Mouse (Mus musculus) left cerebral cortex, postnatal 10 days (tissue): ENCODE measurements at regions not wholly inside any gene's neighbourhood (a gene's known extent, or its start where the extent isn't known, plus 50 kb on each side); places are given as distances from the start of the nearest gene placed in this dataset.

Experiments
- DNase-seq, 2 experiments: peaks; one replicate each; pipeline ENCODE4 v3.0.0; 2021 to 2022; ENCODE audit warnings: low spot score in 2 of 2, mixed read lengths in 1 of 2; ENCODE audit errors: extremely low spot score in 1 of 2
- intact Hi-C: fragments of 180-260 bp; cut with DNase I; formaldehyde crosslinking; loops from one replicate; pipeline ENCODE4 v1.15.1; 2025

DNA sequence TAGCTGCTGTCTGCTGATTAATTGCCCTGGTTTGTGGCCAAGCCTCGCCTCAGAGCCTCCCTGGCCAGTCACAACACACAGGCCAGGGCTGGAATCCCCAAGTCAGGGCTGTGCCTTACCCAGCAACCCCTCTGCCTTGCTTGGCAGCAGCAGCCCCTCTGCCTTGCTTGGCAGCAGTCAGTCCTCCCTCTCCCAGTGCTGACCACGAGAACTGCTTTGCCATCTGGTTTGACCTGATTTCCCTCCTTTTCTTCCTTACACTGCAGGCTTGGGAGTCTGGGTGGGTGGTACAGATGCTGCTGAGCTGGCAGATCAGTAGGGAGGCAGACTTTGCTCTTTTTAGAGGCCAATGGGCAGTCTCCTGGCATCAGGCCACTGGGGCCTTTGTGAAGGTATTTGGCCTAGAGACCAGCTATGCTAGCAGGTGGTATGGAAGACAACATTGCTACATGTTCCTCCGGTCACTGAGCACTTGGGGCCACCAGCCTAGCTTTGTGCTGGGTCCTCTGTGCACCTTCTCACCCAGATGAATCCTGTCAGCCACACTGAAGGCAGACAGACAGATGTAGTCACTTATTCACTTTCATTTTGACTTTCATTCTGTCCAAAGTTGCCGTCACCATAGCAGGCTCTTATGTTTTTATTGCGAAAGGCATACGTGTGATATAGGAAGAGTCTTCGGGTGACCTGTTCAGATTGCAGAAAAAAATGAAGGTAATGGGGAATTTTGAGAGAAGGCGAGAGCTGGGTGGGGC is 64.4 kb upstream of the Cpeb4 start:
- peak; percentile 59 to 67 for DNase-seq
- intact Hi-C loops: no loop called here

DNA sequence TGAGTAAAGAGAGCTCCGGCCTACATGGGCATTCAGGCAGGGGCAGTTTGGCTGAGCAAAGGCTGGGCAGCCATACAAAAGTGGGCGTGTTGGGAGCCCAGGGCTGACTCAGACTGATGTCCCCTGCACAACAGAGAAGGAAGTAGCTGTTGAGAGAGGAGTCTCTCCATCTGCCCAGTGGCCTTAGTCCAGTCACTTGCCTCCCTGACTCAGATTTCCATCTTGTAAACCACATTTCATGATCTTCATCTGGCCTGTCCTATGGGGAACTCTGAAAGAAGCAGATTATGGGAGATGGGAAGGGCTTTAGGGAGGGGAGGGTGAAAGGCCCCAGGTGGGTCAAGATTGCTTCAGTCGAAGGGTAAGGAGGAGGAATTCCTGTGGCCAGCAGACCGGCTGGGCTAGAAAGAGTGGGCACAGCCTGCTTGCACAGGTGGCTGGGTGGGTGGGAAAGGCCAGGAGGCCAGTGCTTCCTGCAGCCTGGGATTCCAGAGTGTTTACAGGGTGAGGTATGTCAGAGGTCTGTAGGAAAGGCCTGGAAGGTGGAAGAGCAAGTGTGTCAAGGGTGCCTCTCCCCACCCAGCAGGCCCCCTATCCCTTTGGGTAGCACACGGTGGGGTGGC is 63.7 kb upstream of the Cpeb4 start:
- intact Hi-C loops: no loop called here
- no peak for DNase-seq

DNA sequence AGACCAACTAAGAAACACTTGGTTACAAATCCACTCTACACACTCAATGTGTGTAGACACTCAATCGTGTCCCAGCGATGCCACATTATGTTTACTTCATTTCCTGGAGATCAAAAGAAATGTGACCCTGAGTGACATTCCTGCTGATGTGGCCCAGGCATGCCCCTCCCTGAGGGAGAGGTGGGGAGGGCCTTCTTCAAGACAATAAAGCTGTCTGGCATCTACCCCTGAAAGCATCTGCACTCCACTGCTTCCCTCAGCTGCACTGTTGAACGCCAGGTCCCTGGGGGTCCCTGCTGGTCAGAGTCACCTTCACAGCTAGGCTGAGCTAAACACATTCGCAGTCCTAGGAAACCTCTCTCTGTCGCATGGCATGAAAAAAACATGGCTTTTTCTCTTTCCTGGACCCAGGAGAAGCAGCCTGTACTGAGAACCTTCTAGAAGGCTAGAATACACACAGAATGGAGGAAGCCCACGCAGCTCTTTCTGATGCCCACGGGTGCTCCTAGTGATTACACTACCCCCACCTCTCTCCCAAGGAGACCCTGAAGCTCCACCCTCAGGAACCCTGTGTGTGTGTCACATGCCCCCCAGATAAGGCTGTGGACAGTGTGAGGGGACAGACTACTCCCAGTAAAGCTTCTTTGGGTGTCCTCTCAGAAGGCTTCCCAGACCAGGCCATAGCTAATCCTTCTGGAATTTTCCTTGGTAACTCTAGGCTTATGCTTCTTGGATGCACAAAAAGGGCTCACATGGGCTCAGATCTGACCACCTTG is 61.8 kb upstream of the Cpeb4 start:
- DNase-seq: no peak
- intact Hi-C loops: no loop called here

DNA sequence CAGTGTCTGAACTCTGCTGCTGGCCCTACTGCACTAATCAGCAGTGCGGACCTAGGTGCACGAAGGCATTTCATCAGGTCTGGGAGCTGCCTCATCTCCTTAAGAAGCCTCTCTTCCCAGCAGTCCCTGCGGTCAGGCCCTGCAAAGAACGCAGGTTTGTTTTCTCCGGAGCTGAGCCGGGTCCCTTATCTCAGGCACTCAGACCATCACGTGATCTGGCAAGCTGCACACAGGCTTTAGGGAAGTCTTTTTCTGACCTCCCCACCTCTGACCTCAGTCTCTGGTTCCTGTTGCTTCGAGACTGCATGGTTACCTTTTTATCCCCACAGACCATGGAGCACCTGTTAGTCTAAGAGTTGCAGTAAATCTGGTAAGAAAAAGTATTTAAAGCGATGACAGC is 59.8 kb upstream of the Cpeb4 start:
- DNase-seq: no peak
- intact Hi-C loops: no loop called here

DNA sequence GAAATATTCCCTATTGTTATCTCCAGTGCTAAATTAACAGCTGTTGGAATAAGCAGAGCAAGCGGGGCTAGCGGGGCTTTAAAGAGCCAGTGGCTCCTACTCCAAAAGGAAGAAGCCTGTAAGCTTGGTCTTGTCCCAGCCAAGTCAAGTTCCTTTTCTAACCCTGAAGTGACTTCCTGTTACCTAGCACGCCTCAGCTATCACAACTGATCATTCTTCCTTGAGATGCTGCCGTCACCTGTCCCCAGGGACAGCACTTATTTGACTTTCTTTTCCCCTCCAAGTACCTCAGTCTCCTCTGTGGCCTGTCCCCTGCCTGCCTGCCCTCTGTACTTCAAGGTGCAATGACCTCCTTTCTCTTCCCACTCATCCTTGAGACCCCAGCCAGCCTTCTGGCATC is 57.4 kb upstream of the Cpeb4 start:
- no peak for DNase-seq
- intact Hi-C loops: no loop called here

DNA sequence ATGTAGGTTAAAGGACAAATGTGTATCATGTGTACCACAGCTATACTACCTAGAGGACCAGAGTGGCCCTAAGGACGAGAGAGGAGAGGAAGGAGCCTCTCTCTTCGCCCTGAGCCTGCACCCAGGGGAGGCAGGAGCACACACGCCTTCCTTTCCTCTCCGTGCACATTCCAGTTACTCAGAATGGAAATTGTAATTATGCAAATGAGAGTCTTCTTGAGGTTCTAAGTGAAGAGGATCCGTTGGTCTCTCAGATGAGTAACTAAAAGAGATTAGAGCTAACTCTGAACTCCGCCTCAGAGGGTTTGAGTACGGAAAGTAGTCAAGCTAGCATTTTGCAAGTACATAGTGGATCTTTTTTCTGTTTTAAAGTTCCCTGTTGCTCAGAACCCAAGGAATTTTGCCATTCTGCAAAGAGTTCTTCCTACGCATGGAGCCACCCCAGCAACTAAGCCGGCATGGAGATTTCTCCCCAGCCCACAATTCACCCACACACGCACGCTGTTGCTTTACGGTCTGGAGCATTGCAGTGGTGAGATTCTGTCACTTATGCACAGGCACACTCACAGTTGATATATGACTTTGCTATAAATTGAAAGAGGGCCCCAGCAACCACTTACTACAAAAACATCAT is 56.0 kb upstream of the Cpeb4 start:
- intact Hi-C loops: no loop called here
- DNase-seq: no peak

DNA sequence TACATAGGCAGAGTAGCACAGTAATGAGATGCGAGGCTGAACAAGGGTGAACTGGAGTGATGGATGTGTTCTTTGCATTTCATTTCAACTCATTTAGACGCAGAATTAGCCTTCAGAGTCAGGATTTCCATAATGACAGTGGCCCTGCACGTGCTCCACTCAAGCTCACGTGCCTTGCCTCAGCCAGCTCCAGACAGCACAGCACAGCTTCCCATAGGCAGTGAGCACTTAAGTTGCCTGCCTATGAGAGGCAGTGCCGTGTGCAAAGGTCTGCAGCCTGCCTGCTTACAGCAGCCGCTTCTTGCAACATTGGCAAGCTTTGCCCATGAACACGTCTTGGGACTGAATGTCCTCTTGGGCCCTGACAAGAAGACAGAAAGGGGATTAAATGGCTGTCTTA is 54.0 kb upstream of the Cpeb4 start:
- DNase-seq: no peak
- intact Hi-C loops: no loop called here

DNA sequence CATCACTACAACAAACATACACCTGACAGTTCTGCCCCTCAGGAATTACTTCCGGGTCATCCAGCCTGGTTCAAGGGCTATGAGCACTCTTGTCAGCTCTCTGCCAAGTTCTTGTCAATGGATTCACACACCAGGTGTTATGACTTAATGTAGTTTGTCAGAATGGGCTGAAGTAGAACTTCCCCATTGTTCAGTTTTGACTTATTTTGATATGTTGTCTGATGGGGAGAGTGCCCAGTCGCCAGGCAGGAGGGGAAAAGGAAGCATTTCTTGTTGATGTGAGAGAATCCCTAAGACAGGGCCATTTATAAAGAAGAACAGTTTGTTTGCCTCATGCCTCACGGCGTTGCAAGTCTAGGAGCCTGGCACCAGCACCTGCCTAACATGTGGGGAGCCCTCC is 52.0 kb upstream of the Cpeb4 start:
- intact Hi-C loops: no loop called here
- no peak for DNase-seq

DNA sequence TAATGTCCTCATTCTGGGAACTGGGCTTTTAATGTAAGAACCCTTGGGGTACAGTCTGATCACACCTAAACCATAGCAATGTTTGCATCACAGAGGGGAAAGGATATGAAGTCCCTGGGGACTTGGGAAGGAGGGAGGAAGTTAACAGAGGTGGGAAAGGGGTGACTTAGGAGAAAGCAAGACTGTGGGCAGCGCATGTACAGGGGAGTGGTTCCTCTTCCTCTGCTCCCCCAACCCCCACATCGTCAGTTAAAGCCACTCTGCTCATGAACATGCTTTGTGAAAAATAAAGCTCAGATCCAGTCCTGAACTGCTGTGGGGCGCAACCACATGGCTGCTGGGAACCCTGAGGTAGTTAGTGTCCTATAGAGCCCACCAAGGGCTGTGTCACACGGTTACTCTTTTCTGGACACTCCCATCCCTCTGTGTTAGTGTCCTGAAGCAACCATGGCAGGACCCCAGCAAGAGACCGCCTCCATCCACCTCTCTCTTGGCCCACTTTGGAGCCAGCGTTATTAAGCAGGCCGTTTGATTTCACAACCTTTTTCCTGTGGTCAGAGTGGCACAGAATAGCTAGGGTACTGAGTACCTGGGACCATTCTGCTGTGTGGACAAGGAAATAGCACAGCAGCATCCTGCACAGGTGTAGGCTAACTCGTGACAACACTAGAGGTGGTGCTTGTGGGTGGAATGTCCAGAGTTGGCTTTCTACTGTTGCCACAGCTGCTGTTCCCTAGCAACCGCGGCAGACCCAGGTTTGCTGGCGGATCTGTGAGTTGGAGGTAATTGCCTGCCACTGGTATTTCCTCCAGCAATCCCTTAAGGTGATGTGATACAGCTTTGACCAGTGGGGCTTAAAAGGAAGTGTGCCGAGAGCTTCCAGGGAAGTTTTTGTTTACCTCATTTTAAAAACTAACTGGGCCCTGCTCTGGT is 50.3 kb upstream of the Cpeb4 start:
- intact Hi-C loops: no loop called here

More for the DNA sequence above, 50.3 kb upstream of the Cpeb4 start:
- DNase-seq: no peak
